Mouse (Mus musculus): Measurements from ENCODE around the gene Ikbkg.
"Not testable (repeated sequence)": the region's sequence is repeated elsewhere in the genome, so short reads cannot be mapped to it uniquely, and the experiment has no call there.

The Ikbkg gene

GRCm38 (mm10) chrX:74392535-74393443 lies at the start of gene Ikbkg, which contains the start of gene Fam3a:
Gene Ikbkg (plus strand): TSS chrX:74393290.
Gene Fam3a (minus strand): TSS chrX:74393272.
- peak; percentile 82 to 91 for DNase-seq (ENCODE audit: low spot score in 2 of 2)

DNA sequence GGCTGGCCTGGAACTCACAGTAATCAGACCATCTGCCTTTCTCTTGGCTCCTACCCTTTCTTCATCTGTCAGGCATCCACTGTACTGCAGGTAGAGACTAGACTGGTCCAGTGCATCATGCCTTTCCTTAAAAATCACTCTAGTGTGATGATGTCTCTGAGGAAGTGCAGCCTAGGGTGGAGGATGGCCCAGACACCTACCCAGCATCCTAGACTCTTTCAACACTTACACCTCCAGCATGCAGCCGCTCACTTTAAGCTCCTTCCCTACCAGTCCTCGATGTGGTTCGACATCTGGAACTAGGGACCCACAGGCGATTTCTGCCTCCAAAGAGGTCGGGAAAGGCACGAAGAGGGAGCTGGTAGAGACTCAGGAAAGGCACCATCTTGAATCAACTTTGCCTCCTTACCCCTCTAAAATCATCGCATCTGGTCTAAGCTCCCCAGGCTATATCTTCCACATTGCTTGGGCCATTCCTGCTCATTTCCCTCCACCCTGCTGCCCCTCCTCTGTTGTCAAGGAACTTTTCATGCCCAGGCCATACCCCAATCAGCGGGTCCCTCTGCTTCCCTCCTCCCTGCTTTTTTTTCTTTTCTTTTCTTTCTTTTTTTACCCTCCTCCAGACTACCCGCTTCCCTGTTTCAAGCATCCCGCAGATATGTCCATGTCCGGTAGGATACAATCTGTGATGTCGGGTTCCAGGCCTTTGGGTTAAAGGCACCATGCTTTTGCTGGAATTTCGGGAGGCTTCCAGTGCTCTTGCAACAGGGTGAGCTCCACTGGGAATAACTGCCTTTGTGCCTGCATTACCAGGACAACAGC lies 40.2 kb upstream of the Ikbkg start:
- DNase-seq (ENCODE audit: low spot score in 2 of 2): no peak

DNA sequence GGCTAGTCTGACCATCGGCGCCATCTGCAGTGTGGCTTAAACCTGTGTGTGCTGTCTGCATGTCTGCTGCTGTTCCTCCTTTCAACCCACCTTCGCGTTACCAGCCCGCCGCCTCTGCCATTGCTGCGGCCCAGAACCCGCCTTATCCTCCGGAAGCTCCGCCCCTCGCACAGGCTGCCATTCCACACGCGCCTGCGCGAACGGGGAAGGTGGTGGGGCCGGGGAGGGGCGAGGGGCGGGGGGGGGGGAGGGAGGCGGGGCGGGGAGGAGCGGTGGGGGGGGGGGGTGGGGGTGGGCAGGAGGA lies 39.7 kb upstream of the Ikbkg start, which contains the start of gene Lage3:
Gene Lage3 (minus strand): TSS at position 152 of the 304 bp plus-strand sequence.
- peak; percentile 69 to 82 for DNase-seq (ENCODE audit: low spot score in 2 of 2)

- DNase-seq (ENCODE audit: low spot score in 2 of 2): not testable (repeated sequence)
Observed at GRCm38 (mm10) chrX:74357069-74357468, 36.0 kb upstream of the Ikbkg start.

- DNase-seq (ENCODE audit: low spot score in 2 of 2): no peak
Observed at GRCm38 (mm10) chrX:74359171-74359570, 33.9 kb upstream of the Ikbkg start.

DNA sequence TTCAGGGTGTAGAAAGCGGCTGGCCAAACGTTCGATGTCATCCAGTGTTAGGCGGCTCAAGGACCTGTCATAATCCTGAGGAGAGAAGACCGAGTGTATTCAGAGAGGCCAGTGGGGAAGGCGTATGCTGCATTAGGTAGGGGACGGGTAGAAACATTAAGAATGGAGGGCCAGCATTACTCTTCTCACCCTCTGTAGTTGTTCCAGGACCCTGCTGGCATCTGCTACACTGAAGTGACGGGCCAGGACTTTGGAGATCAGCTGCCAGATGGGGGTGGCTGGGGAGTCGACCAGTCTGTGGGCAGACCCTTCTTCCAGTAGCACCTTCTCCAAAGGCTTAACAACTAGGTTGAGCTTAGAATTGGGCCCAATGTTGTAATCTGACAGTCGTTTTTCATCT lies 25.6 kb upstream of the Ikbkg start:
- no peak for DNase-seq (ENCODE audit: low spot score in 2 of 2)

DNA sequence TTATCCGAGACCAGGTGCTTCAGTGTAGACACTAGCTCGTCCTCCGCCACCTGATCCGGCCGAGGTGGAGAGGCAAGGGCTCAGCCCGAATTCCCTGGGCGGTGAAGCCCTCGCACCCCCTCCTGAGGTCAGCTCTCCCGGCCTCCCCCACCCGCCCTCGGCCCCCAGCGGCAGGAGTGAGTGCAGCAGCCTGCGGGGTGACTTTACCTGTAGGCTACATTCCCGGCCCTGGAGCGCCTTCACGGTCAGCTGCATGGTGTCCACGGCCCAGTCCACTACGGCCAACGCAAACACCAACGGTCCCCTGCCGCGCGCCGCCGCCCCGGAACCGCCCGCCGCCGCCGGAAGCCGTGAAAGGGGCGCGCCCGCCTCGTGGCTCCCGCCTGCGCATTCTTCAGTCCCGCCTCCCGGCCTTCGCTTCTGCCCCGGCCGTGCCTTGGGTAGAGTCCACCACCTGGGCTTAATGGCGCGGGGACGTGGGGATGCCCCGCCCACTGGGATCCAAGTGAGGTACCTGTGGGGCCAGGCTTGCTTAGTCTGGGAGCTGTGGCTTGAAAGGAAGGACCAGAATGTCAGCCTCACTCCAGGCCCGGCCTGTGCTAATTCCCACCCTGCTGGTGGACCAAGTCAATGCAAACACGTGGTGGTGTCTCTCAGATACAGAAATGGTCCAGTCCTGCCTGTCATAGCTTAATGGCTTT lies 24.7 kb upstream of the Ikbkg start:
- peak; percentile 49 to 60 for DNase-seq (ENCODE audit: low spot score in 2 of 2)

- DNase-seq (ENCODE audit: low spot score in 2 of 2): peak; percentile 86 to 90
Observed at GRCm38 (mm10) chrX:74372888-74373549, 20.1 kb upstream of the Ikbkg start, which contains the start of the genes Ubl4a and Slc10a3. Gene Ubl4a (minus strand): TSS chrX:74373218. Gene Slc10a3 (minus strand): TSS chrX:74373349.

GRCm38 (mm10) chrX:74384451-74384850 lies 8.6 kb upstream of the Ikbkg start:
- DNase-seq (ENCODE audit: low spot score in 2 of 2): no peak

DNA sequence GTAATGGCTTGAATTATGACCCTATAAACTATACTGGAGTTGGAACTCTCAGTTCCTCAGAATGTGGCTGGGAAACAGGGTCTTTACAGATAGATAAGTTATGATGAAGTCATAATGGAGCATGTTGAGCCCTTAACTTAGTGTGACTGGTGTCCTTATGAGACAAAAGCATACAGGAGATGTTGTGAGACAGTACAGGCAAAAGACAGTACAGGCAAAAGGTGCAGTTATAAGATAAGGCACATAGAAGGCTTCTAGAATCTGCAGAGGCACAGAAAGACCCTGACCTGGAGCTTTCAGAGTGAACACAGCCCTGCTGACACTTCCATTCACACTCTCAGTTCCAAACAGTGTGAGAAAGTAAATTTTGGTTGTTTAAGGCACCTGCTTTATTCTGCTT lies 4.9 kb upstream of the Ikbkg start:
- DNase-seq (ENCODE audit: low spot score in 2 of 2): no peak

- DNase-seq (ENCODE audit: low spot score in 2 of 2): no peak
Observed at GRCm38 (mm10) chrX:74400136-74400535, 7.0 kb downstream of the Ikbkg start.

- no peak for DNase-seq (ENCODE audit: low spot score in 2 of 2)
Observed at GRCm38 (mm10) chrX:74408340-74408739, 15.2 kb downstream of the Ikbkg start.

DNA sequence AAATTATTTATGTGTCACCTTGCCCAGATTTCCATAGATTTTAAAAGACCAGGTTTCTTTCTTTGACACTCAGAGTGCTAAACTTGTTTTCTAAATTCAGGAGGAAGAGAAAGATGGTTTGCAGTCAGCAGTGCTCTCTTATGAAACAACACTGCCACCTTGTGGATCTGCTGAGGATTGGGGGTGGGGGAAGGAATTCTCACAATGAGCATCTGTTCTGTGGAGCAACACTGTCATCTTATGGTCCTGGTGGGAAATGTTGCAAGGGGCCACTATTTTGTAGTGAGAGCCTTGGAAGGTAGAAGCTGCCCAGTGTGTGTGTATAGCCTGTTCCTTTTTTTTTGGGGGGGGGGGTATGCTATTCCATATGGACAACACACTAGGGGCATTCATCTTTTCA lies 20.3 kb downstream of the Ikbkg start:
- DNase-seq (ENCODE audit: low spot score in 2 of 2): peak; percentile 69 to 74

DNA sequence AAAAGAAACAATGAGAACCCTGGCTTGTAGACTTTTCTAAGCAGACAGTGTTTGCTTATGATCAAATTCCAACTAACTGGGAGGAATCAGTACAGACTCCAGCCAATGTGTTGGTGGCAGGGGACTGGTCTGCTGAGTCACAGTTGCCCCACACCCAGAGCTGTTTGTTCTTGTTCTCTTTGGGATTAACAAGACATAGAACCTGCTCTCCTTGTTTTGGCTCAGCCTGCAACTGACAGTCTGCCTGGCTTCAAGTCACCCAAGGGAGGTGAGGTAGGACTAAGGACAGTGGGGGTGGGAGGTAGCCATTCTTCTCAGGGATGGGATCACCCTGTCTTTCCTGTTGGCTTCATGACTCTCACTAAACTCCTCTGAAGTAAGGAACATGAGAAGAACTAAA lies 31.4 kb downstream of the Ikbkg start:
- DNase-seq (ENCODE audit: low spot score in 2 of 2): no peak

GRCm38 (mm10) chrX:74425195-74425594 lies 32.1 kb downstream of the Ikbkg start:
- no peak for DNase-seq (ENCODE audit: low spot score in 2 of 2)

DNA sequence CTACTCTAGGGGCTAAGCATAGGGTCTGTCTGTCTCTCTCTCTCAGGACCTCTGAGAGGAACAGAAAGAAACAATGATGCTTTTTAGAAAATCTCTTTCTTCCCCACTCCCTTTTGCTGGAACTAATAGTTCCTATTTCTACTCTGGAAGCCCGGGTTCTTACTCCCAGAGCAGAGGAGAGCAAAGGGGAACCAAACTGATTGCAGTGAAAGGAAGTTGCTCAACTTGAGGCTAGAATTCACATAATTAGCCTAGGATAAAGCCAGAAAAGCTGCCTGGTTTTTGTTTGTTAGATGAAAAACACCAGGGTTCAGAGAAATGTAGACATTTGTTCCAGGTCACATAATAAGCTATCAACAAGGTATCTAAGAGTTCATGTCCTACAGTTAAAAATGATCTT lies 33.2 kb downstream of the Ikbkg start:
- no peak for DNase-seq (ENCODE audit: low spot score in 2 of 2)

- DNase-seq (ENCODE audit: low spot score in 2 of 2): no peak
Observed at GRCm38 (mm10) chrX:74427116-74427515, 34.0 kb downstream of the Ikbkg start.

DNA sequence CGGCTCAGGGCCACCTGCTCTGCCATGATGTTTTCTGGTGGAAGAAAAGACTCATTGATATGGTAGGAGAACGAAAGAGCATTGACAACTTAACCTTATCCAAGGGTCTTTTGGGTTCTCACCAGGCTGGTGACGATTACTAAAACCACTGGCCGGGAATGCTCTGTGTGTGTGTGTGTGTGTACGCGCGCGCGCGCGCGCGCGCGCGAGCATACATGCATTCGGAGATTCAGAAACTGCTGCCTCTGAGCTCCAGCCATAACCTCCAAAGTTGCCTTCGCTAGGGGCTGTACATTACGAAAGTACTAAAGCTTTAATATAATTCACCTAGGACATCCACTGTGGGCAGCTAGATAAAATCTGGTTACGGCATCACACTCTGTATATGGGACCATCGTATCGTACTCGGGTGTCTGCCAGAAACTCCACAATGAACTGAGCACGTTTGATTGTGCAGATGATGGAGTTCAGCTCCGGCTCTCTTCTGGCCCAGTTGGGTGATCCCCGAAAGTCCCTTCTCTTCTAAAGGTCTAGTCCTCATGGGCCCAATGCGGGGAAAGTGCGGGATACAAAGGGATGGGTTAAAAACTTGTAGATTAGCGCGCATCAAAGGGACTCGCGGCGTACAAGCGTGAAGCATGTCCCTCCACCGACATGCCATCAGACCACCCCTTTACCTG lies 35.2 kb downstream of the Ikbkg start:
- DNase-seq (ENCODE audit: low spot score in 2 of 2): no peak

- peak; percentile 89 to 90 for DNase-seq (ENCODE audit: low spot score in 2 of 2)
Observed at GRCm38 (mm10) chrX:74428826-74429276, 35.8 kb downstream of the Ikbkg start, which contains the start of gene G6pdx. Gene G6pdx (minus strand): TSS chrX:74429194.

- DNase-seq (ENCODE audit: low spot score in 2 of 2): peak; percentile 61 to 63
Observed at GRCm38 (mm10) chrX:74429290-74429821, 36.3 kb downstream of the Ikbkg start.
